Mouse (Mus musculus) embryonic facial prominence, embryonic 14.5 days (tissue): ENCODE measurements at regions not wholly inside any gene's neighbourhood (a gene's known extent, or its start where the extent isn't known, plus 50 kb on each side); places are given as distances from the start of the nearest gene placed in this dataset.
A peak's percentile ranks its signal among the peaks of the same experiment; 100 is the strongest.

Experiments used
- ATAC-seq: fragments of 200-750 bp; cut with Nextera tagmentation; 2 replicates; pipeline ENCODE4 v1.8.0; 2017; ENCODE audit warnings: low read depth, moderate number of reproducible peaks, moderate TSS enrichment
- DNase-seq: peaks from one replicate; pipeline ENCODE4 v3.0.0-alpha.2; 2015; ENCODE audit warnings: low spot score
- H3K27ac ChIP-seq: fragments of 300-500 bp; sonication (generic); replicated peaks from 2 replicates; pipeline ENCODE4 v1.5.1; 2014; ENCODE audit warnings: low read depth, mild to moderate bottlenecking, low read length, moderate library complexity
- H3K27me3 ChIP-seq: fragments of 300-500 bp; sonication (generic); replicated peaks from 2 replicates; pipeline ENCODE4 v1.6.1; 2014; ENCODE audit warnings: low read length; ENCODE audit not compliant: control insufficient read depth, insufficient read depth
- H3K36me3 ChIP-seq: fragments of 300-500 bp; sonication (generic); 2 replicates; pipeline ENCODE4 v1.6.1; 2014; ENCODE audit warnings: low read length, mixed read lengths; ENCODE audit not compliant: control insufficient read depth, insufficient read depth
- H3K4me1 ChIP-seq: fragments of 300-500 bp; sonication (generic); 2 replicates; pipeline ENCODE4 v1.6.1; 2014; ENCODE audit warnings: antibody characterized with exemption, low read length; ENCODE audit not compliant: control insufficient read depth, insufficient read depth
- H3K4me2 ChIP-seq: fragments of 300-500 bp; sonication (generic); 2 replicates; pipeline ENCODE4 v1.6.1; 2014; ENCODE audit warnings: low read depth, mild to moderate bottlenecking, low read length, moderate library complexity, mixed read lengths
- H3K4me3 ChIP-seq: fragments of 300-500 bp; sonication (generic); 2 replicates; pipeline ENCODE4 v1.5.1; 2014; ENCODE audit warnings: low read depth, mild to moderate bottlenecking, low read length
- H3K9ac ChIP-seq: fragments of 300-500 bp; sonication (generic); 2 replicates; pipeline ENCODE4 v1.6.1; 2014; ENCODE audit warnings: low read depth, mild to moderate bottlenecking, low read length, moderate library complexity, mixed read lengths
- H3K9me3 ChIP-seq: fragments of 300-500 bp; sonication (generic); 2 replicates; pipeline ENCODE4 v1.6.1; 2016; ENCODE audit warnings: low read length; ENCODE audit not compliant: control insufficient read depth
- WGBS: fragments of 180-500 bp; shearing (Covaris S2); extraction: QIAGEN DNeasy Blood & Tissue Kit; methylation state at CpG from one replicate; pipeline ENCODE4 v1.1.7; 2014; 5-methylcytosine and 5-hydroxymethylcytosine counted together

DNA sequence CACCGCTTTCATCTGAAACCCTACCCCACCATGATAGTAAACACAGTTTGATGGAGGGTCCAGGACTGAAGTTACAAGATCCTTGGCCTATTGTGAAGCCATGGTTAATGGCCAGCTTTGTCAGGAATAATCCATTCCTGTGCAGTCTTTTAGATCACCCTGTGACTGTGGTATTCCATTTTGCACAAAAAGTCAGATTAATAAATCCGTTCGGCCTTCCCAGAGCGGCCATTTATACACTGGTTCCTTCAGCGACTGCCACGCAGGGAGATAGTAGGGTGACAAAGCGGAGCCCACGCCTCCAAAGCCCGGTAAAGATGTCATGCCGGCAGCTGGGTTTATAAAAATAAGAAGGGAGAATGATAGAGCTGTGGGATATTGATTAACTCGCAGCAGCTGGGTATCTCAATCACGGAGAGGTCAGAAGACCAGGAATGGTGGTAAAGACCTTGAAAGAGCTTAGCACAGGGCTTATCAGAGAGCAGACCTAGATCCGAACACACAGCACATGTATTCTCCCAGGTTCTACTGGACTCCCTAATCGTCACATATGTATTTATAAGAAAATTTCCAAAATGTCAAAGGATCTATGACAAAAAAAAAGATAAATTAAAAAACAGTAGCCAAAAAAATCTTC, 440.5 kb downstream of the Efnb2 start:
- 79% methylated on average over 14 of the region's 14 CpGs for WGBS
- DNase-seq (no peak), ATAC-seq (no peak)
- no peak overlapping the region for H3K9ac ChIP-seq
- no peaks in the 10 kb centered on the region for H3K36me3 ChIP-seq
- no peak overlapping the region for H3K4me3 ChIP-seq
- H3K27me3 ChIP-seq = no peaks in the 10 kb centered on the region
- no peak overlapping the region for H3K27ac ChIP-seq
- peaks cover 8% of the 10 kb centered on the region; the same call in 1 of the 2 replicates for H3K4me1 ChIP-seq
- H3K9me3 ChIP-seq = no peaks in the 10 kb centered on the region
- no peak overlapping the region for H3K4me2 ChIP-seq

DNA sequence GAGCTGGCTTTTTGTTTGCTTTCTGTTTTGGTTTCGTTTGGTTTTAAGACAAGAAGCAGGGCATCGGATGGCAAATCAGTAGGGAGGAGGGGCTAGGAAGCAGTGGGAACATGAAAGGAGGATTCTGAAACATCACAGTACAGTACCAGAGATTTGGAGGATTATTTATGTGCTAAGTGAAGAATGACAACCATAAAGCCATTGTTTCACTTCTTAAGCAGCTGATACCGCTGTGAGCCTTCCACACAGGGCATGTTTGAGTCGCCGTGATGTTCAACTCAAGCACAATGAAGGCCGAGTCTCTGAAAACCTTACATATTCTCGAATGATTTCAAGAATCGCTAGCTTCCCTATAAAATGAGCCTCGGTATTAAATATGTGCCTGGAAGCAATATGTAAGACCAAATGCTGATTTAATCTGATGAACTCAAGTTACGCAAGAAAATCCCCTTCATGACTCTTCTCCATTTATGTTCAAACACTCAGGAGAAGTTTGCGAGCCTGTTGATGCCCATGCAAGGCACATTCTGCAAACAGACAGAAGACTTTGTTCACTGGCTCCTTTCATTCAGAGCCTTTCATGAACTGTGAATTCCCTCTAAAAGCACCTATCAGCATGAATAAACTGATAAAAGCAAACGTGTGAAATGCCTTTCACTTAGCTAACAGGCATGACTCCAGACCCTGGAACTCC, 441.2 kb downstream of the Efnb2 start:
- H3K9me3 ChIP-seq = no peaks in the 10 kb centered on the region
- DNase-seq (no peak), ATAC-seq (no peak)
- H3K27ac ChIP-seq = no peak overlapping the region
- no peaks in the 10 kb centered on the region for H3K27me3 ChIP-seq
- H3K9ac ChIP-seq = no peak overlapping the region
- H3K4me1 ChIP-seq = peaks cover 8% of the 10 kb centered on the region; the same call in 1 of the 2 replicates
- H3K4me3 ChIP-seq = no peak overlapping the region
- no peaks in the 10 kb centered on the region for H3K36me3 ChIP-seq
- H3K4me2 ChIP-seq = peak overlapping the region; percentile 7; the same call in 1 of the 2 replicates
- 55% methylated on average over 12 of the region's 12 CpGs for WGBS

DNA sequence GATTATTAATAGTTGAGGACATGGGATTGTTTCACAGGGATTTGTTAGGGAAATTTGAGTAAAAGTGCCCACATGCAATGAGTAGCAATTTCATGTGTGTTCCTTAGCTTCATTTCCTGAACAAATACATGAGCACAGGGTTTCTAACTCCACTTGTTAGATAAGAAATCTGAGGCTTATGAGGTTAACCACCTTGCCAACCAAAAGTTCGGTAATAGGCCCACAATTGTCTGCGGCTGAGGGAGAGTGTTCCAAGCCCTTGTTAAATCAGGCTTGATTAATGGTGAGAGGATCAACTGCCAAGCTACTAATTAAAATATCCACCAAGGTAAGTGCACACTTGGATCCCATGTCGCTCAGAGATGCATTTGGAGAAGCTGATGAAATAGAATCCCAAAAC, 468.0 kb downstream of the Efnb2 start:
- WGBS = 79% methylated on average over 3 of the region's 3 CpGs
- Histone ChIP-seq H3K27ac (no peak overlapping the region), H3K9me3 (no peaks in the 10 kb centered on the region), H3K4me1 (no peaks in the 10 kb centered on the region), H3K4me3 (no peak overlapping the region), H3K9ac (no peak overlapping the region), H3K4me2 (no peak overlapping the region), H3K36me3 (no peaks in the 10 kb centered on the region), H3K27me3 (no peaks in the 10 kb centered on the region)
- DNase-seq = no peak
- ATAC-seq = no peak

DNA sequence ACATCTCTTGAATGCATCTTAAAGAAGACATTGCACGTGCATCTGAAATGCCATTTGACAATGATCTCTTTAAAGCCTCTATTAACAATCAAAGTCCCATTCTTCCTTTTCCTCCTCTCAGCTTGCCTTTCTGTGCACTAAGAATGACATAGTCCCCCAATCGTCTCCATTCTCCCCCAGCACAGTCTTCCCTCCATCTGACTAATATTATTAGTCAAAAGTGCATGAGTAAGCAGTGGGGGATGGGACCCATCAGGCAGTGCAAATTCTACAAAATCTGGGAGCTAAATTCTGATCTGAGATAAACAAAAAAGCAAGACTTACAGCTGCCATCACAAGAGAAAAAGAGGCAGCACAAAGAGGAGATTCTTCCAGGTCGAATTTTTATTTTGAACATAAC, 475.0 kb downstream of the Efnb2 start:
- WGBS = 44% methylated on average over 3 of the region's 3 CpGs
- Histone ChIP-seq H3K27me3 (no peaks in the 10 kb centered on the region), H3K9ac (no peak overlapping the region), H3K36me3 (no peaks in the 10 kb centered on the region), H3K27ac (no peak overlapping the region), H3K4me1 (no peaks in the 10 kb centered on the region), H3K4me3 (no peak overlapping the region), H3K4me2 (no peak overlapping the region), H3K9me3 (no peaks in the 10 kb centered on the region)
- DNase-seq (no peak), ATAC-seq (no peak)

DNA sequence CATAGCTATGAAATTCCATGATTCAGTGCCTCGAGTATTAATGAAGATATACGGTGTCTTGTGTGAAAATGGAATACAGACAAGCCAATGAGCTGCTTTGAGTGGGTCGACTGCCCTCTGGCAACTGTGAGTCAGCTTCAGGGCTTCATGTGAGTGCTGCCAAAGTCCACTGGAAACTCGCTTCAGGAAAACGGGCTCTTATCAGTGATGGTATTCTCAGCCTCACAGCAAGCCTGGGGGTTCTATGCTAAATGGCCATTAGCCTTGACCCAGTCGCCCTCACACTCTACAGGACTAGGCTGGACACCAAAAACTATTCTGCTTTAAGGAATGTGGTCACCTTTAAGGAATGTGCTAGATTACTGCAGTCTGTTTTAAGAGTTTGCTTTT, 477.8 kb downstream of the Efnb2 start:
- ATAC-seq (no peak), DNase-seq (no peak)
- Histone ChIP-seq H3K4me2 (no peak overlapping the region), H3K4me3 (no peak overlapping the region), H3K9ac (no peak overlapping the region), H3K4me1 (no peaks in the 10 kb centered on the region), H3K9me3 (no peaks in the 10 kb centered on the region), H3K36me3 (no peaks in the 10 kb centered on the region), H3K27ac (no peak overlapping the region), H3K27me3 (no peaks in the 10 kb centered on the region)
- 59% methylated on average over 6 of the region's 6 CpGs for WGBS

DNA sequence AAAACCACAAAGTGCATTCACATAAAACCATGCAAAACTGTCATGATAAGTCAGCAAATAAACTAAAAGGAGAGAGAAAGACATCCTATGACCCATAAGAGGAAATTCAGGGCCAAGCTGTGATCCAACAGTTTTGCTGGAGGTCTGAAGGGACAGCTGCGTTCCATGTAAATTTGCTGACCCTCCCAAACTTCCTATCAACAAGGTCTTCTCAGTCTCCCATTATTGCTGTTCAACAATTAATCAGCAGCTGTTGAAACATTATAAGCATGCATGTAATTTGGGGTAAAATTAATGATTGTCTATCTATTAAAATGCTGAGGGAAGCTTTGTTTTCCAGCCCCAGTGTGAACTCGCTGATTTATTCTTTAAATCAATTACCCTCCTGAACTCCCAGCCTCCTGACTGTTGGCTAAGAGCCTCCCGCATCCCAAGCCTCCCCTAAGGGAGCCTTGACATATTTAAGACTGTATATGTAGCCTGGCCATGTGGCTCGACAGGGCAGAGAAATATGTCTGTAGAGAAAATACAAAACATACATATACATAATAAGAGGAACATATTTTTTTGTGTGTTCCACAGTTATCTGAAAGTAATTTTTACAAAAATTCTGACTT, 478.3 kb downstream of the Efnb2 start:
- no peak for ATAC-seq
- DNase-seq = no peak

DNA sequence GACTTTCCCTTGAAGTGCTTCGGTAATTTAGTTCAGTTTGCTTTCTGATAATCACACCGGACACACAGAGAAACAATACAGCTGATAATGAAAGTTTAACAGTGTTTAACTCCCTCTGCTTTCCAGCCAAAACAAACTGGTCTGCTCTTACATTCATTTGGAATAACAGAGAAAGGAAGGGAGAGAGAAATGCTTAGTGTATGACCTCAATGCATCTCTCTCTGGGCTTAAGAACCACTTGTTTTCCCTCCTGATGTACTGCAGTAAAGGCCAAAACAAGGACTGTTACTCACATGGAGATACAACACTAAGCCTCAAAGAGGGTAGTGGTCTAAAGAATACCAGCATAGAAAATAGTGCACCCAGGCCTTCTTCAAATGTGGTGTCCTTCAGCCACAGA, 478.9 kb downstream of the Efnb2 start:
- H3K4me2 ChIP-seq = no peak overlapping the region
- H3K27ac ChIP-seq = no peak overlapping the region
- no peaks in the 10 kb centered on the region for H3K36me3 ChIP-seq
- DNase-seq = no peak
- no peak overlapping the region for H3K9ac ChIP-seq
- 69% methylated on average over 2 of the region's 2 CpGs for WGBS
- no peaks in the 10 kb centered on the region for H3K4me1 ChIP-seq
- H3K27me3 ChIP-seq = no peaks in the 10 kb centered on the region
- no peak overlapping the region for H3K4me3 ChIP-seq
- no peaks in the 10 kb centered on the region for H3K9me3 ChIP-seq
- no peak for ATAC-seq

More for the DNA sequence above, 478.3 kb downstream of the Efnb2 start:
- no peaks in the 10 kb centered on the region for H3K4me1 ChIP-seq
- H3K9me3 ChIP-seq = no peaks in the 10 kb centered on the region
- no peak overlapping the region for H3K9ac ChIP-seq
- H3K36me3 ChIP-seq = no peaks in the 10 kb centered on the region
- no peak overlapping the region for H3K27ac ChIP-seq
- no peak overlapping the region for H3K4me2 ChIP-seq
- 50% methylated on average over 4 of the region's 4 CpGs for WGBS
- H3K4me3 ChIP-seq = no peak overlapping the region
- H3K27me3 ChIP-seq = no peaks in the 10 kb centered on the region

DNA sequence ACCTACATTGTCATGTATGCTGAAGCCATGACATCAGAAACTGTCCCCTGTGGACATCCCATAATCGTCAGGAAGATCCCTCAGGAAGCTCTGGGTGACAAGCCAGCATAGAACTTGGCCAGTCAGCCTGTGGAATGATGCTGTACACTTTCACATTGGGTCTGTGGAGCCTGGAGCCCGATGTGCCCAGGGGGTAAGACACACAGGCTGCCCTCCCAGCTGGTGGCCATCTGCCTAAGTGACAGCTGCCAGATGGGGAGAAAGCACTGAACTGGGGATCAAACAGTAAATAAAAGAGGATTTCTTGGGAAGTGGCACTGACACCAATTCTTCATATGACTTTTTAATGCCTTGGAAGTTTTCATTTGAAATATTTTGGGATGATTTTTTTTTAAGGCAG, 486.8 kb downstream of the Efnb2 start:
- 17% methylated on average over 2 of the region's 2 CpGs for WGBS
- Histone ChIP-seq H3K4me3 (no peak overlapping the region), H3K4me2 (no peak overlapping the region), H3K27ac (no peak overlapping the region), H3K9ac (no peak overlapping the region), H3K9me3 (no peaks in the 10 kb centered on the region), H3K27me3 (no peaks in the 10 kb centered on the region), H3K4me1 (no peaks in the 10 kb centered on the region), H3K36me3 (no peaks in the 10 kb centered on the region)
- DNase-seq (no peak), ATAC-seq (no peak)
